Mouse (Mus musculus): ENCODE data around the gene Cel. TPM values are rescaled to one million over a fixed set of nuclear protein-coding genes. Genes with fewer than 3 reads are reported as not detected.

The Cel gene
- polyA plus RNA-seq, 1 experiment from 2014 or later = not detected

GRCm38 (mm10) chr2:28591479-28591878 lies 28.3 kb upstream of the Cel start:
- ATAC-seq = no peak
- Histone ChIP-seq H3K4me1 (ENCODE audit: control insufficient read depth, insufficient read depth, low read length) (no peaks in the 10 kb centered on the region), H3K9ac (ENCODE audit: low read depth, low read length) (no peak overlapping the region), H3K4me2 (ENCODE audit: low read length) (no peak overlapping the region), H3K4me3 (ENCODE audit: low read depth, low read length) (no peak overlapping the region), H3K27me3 (ENCODE audit: control insufficient read depth, insufficient read depth, low read depth, low read length) (no peaks in the 10 kb centered on the region; the same call in 1 of the 2 replicates), H3K36me3 (ENCODE audit: control insufficient read depth, insufficient read depth, low read length) (no peaks in the 10 kb centered on the region), H3K9me3 (replicated peaks; ENCODE audit: control insufficient read depth, low read length, poor library complexity, severe bottlenecking) (no peaks in the 10 kb centered on the region), H3K27ac (ENCODE audit: low read length) (no peak overlapping the region)
- WGBS = 88% methylated on average over 2 of the region's 2 CpGs

- Histone ChIP-seq H3K4me1 (ENCODE audit: control insufficient read depth, insufficient read depth, low read length) (peaks cover 2% of the 10 kb centered on the region), H3K4me2 (ENCODE audit: low read length) (no peak overlapping the region), H3K4me3 (ENCODE audit: low read depth, low read length) (no peak overlapping the region), H3K9ac (ENCODE audit: low read depth, low read length) (no peak overlapping the region), H3K36me3 (ENCODE audit: control insufficient read depth, insufficient read depth, low read length) (no peaks in the 10 kb centered on the region), H3K27ac (ENCODE audit: low read length) (no peak overlapping the region), H3K9me3 (replicated peaks; ENCODE audit: control insufficient read depth, low read length, poor library complexity, severe bottlenecking) (no peaks in the 10 kb centered on the region), H3K27me3 (ENCODE audit: control insufficient read depth, insufficient read depth, low read depth, low read length) (no peaks in the 10 kb centered on the region; the same call in 1 of the 2 replicates)
- 44% methylated on average over 1 of the region's 1 CpGs for WGBS
- no peak for ATAC-seq
Observed at GRCm38 (mm10) chr2:28588574-28588973, 25.4 kb upstream of the Cel start.

GRCm38 (mm10) chr2:28585730-28586129 lies 22.5 kb upstream of the Cel start:
- ATAC-seq = no peak
- H3K27ac ChIP-seq (ENCODE audit: low read length) = no peak overlapping the region
- no peaks in the 10 kb centered on the region for H3K36me3 ChIP-seq (ENCODE audit: control insufficient read depth, insufficient read depth, low read length)
- 42% methylated on average over 2 of the region's 2 CpGs for WGBS
- no peak overlapping the region for H3K9ac ChIP-seq (ENCODE audit: low read depth, low read length)
- H3K4me1 ChIP-seq (ENCODE audit: control insufficient read depth, insufficient read depth, low read length) = peaks cover 21% of the 10 kb centered on the region
- H3K4me2 ChIP-seq (ENCODE audit: low read length) = no peak overlapping the region
- no peak overlapping the region for H3K4me3 ChIP-seq (ENCODE audit: low read depth, low read length)
- no peaks in the 10 kb centered on the region for H3K9me3 ChIP-seq (replicated peaks; ENCODE audit: control insufficient read depth, low read length, poor library complexity, severe bottlenecking)
- no peaks in the 10 kb centered on the region; the same call in 1 of the 2 replicates for H3K27me3 ChIP-seq (ENCODE audit: control insufficient read depth, insufficient read depth, low read depth, low read length)

GRCm38 (mm10) chr2:28585043-28585571 lies 21.9 kb upstream of the Cel start:
- no peak overlapping the region for H3K4me3 ChIP-seq (ENCODE audit: low read depth, low read length)
- H3K4me2 ChIP-seq (ENCODE audit: low read length) = no peak overlapping the region
- no peaks in the 10 kb centered on the region; the same call in 1 of the 2 replicates for H3K27me3 ChIP-seq (ENCODE audit: control insufficient read depth, insufficient read depth, low read depth, low read length)
- no peaks in the 10 kb centered on the region for H3K36me3 ChIP-seq (ENCODE audit: control insufficient read depth, insufficient read depth, low read length)
- 18% methylated on average over 6 of the region's 6 CpGs for WGBS
- H3K27ac ChIP-seq (ENCODE audit: low read length) = no peak overlapping the region
- no peaks in the 10 kb centered on the region for H3K9me3 ChIP-seq (replicated peaks; ENCODE audit: control insufficient read depth, low read length, poor library complexity, severe bottlenecking)
- H3K9ac ChIP-seq (ENCODE audit: low read depth, low read length) = no peak overlapping the region
- H3K4me1 ChIP-seq (ENCODE audit: control insufficient read depth, insufficient read depth, low read length) = peaks cover 21% of the 10 kb centered on the region
- no peak for ATAC-seq

- ATAC-seq = no peak
- 70% methylated on average over 9 of the region's 9 CpGs for WGBS
- peak within 1 kb of the TSS; percentile 78 for H3K9ac ChIP-seq (ENCODE audit: low read depth, low read length)
Observed at GRCm38 (mm10) chr2:28583651-28584050, 20.4 kb upstream of the Cel start, which contains the start of gene Gtf3c5. Gene Gtf3c5 (minus strand): TSS chr2:28583751.

GRCm38 (mm10) chr2:28582647-28583353 lies 19.6 kb upstream of the Cel start:
- Histone ChIP-seq H3K27ac (ENCODE audit: low read length) (peak overlapping the region; percentile 95), H3K4me3 (ENCODE audit: low read depth, low read length) (peak overlapping the region; percentile 78), H3K9me3 (replicated peaks; ENCODE audit: control insufficient read depth, low read length, poor library complexity, severe bottlenecking) (no peaks in the 10 kb centered on the region), H3K4me2 (ENCODE audit: low read length) (peak overlapping the region; percentile 70), H3K4me1 (ENCODE audit: control insufficient read depth, insufficient read depth, low read length) (peaks cover 21% of the 10 kb centered on the region), H3K9ac (ENCODE audit: low read depth, low read length) (peak overlapping the region; percentile 78), H3K36me3 (ENCODE audit: control insufficient read depth, insufficient read depth, low read length) (peaks cover 6% of the 10 kb centered on the region), H3K27me3 (ENCODE audit: control insufficient read depth, insufficient read depth, low read depth, low read length) (no peaks in the 10 kb centered on the region; the same call in 1 of the 2 replicates)
- ATAC-seq = peak; percentile 95
- whole genome bisulfite sequencing = under 1% methylated on average over 56 of the region's 56 CpGs

More at GRCm38 (mm10) chr2:28583651-28584050, 20.4 kb upstream of the Cel start, which contains the start of gene Gtf3c5:
- Histone ChIP-seq H3K4me2 (ENCODE audit: low read length) (peak within 1 kb of the TSS; percentile 70), H3K4me3 (ENCODE audit: low read depth, low read length) (peak within 1 kb of the TSS; percentile 78), H3K4me1 (ENCODE audit: control insufficient read depth, insufficient read depth, low read length) (peaks cover 21% of the 10 kb centered on the region), H3K27me3 (ENCODE audit: control insufficient read depth, insufficient read depth, low read depth, low read length) (no peaks in the 10 kb centered on the region; the same call in 1 of the 2 replicates), H3K27ac (ENCODE audit: low read length) (peak within 1 kb of the TSS; percentile 95), H3K9me3 (replicated peaks; ENCODE audit: control insufficient read depth, low read length, poor library complexity, severe bottlenecking) (no peaks in the 10 kb centered on the region), H3K36me3 (ENCODE audit: control insufficient read depth, insufficient read depth, low read length) (no peaks in the 10 kb centered on the region)

GRCm38 (mm10) chr2:28578003-28578402 lies 14.8 kb upstream of the Cel start:
- Histone ChIP-seq H3K36me3 (ENCODE audit: control insufficient read depth, insufficient read depth, low read length) (peaks cover 24% of the 10 kb centered on the region), H3K27ac (ENCODE audit: low read length) (no peak overlapping the region), H3K9ac (ENCODE audit: low read depth, low read length) (no peak overlapping the region), H3K4me2 (ENCODE audit: low read length) (no peak overlapping the region), H3K4me3 (ENCODE audit: low read depth, low read length) (no peak overlapping the region), H3K4me1 (ENCODE audit: control insufficient read depth, insufficient read depth, low read length) (peaks cover 15% of the 10 kb centered on the region), H3K27me3 (ENCODE audit: control insufficient read depth, insufficient read depth, low read depth, low read length) (no peaks in the 10 kb centered on the region), H3K9me3 (replicated peaks; ENCODE audit: control insufficient read depth, low read length, poor library complexity, severe bottlenecking) (no peaks in the 10 kb centered on the region)
- no peak for ATAC-seq
- 60% methylated on average over 5 of the region's 5 CpGs for WGBS

GRCm38 (mm10) chr2:28576815-28577214 lies 13.6 kb upstream of the Cel start:
- H3K4me1 ChIP-seq (ENCODE audit: control insufficient read depth, insufficient read depth, low read length) = peaks cover 8% of the 10 kb centered on the region
- no peak for ATAC-seq
- WGBS = 94% methylated on average over 3 of the region's 3 CpGs
- no peak overlapping the region for H3K27ac ChIP-seq (ENCODE audit: low read length)
- H3K4me3 ChIP-seq (ENCODE audit: low read depth, low read length) = no peak overlapping the region
- H3K27me3 ChIP-seq (ENCODE audit: control insufficient read depth, insufficient read depth, low read depth, low read length) = no peaks in the 10 kb centered on the region
- H3K9ac ChIP-seq (ENCODE audit: low read depth, low read length) = no peak overlapping the region
- no peak overlapping the region for H3K4me2 ChIP-seq (ENCODE audit: low read length)
- peaks cover 35% of the 10 kb centered on the region for H3K36me3 ChIP-seq (ENCODE audit: control insufficient read depth, insufficient read depth, low read length)
- H3K9me3 ChIP-seq (replicated peaks; ENCODE audit: control insufficient read depth, low read length, poor library complexity, severe bottlenecking) = no peaks in the 10 kb centered on the region

GRCm38 (mm10) chr2:28575341-28575740 lies 12.1 kb upstream of the Cel start:
- ATAC-seq = no peak

More at GRCm38 (mm10) chr2:28575341-28575740, 12.1 kb upstream of the Cel start:
- no peak overlapping the region for H3K4me3 ChIP-seq (ENCODE audit: low read depth, low read length)
- no peaks in the 10 kb centered on the region for H3K9me3 ChIP-seq (replicated peaks; ENCODE audit: control insufficient read depth, low read length, poor library complexity, severe bottlenecking)
- WGBS = 87% methylated on average over 4 of the region's 4 CpGs
- H3K4me2 ChIP-seq (ENCODE audit: low read length) = no peak overlapping the region
- H3K36me3 ChIP-seq (ENCODE audit: control insufficient read depth, insufficient read depth, low read length) = peaks cover 47% of the 10 kb centered on the region
- no peaks in the 10 kb centered on the region for H3K27me3 ChIP-seq (ENCODE audit: control insufficient read depth, insufficient read depth, low read depth, low read length)
- no peak overlapping the region for H3K27ac ChIP-seq (ENCODE audit: low read length)
- no peak overlapping the region for H3K9ac ChIP-seq (ENCODE audit: low read depth, low read length)
- H3K4me1 ChIP-seq (ENCODE audit: control insufficient read depth, insufficient read depth, low read length) = no peaks in the 10 kb centered on the region
